Mouse (Mus musculus): ENCODE results near the gene Aff1. TPM values are rescaled to one million over a fixed set of nuclear protein-coding genes. Genes with fewer than 3 reads are reported as not detected.

The Aff1 gene
- total and polyA plus RNA-seq, 2 experiments from 2014 or later: 1.6 to 6.4 TPM

DNA sequence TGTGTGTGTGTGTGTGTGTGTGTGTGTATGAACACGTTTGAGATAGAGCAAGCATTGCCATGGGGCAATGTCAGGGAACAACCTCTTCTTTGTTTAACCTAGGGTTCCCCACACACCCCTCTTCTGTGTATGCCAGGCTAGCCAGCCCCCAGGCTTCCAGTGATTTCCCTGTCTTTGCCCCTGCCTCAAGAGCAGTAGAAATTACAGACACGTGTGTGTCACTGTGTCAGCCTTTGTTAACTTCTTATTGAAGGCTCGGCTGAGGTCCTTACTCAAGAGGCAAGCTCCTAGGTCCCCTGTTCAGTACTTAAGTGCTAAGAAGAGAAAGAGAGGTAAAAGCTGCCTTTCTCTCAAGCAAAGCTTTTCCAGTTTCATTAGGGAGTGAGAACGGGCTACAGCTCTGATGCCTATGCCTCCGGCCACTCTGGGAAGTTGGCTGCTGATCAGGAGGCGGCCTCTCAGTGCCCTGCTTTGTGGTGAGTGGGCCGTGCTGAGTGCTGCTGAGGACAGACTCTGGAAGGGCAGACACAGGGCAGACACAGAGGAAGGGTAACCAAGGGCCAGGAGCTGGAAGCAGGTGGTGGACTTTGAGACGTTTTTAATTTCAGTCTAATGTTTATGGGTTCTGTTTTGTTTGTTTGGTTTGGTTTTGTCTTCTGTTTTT is 111.9 kb downstream of the Aff1 start:
- no peak overlapping the region for H3K4me3 ChIP-seq (ENCODE audit: low read depth, low read length)
- TF ChIP-seq CTCF (IDR thresholded peaks at IDR 0.05): no peak
- H3K27me3 ChIP-seq (ENCODE audit: insufficient read depth, low read length): no peaks in the 10 kb centered on the region
- H3K4me2 ChIP-seq (ENCODE audit: low read depth, low read length, poor library complexity, severe bottlenecking): no peak overlapping the region
- H3K27ac ChIP-seq (ENCODE audit: low read depth, low read length): no peak overlapping the region
- DNase-seq (ENCODE audit: low spot score) (peak; percentile 69), ATAC-seq (ENCODE audit: low FRiP score) (peak; percentile 54; the same call in 1 of the 2 replicates)
- WGBS: 19% methylated on average over 8 of the region's 8 CpGs
- H3K36me3 ChIP-seq (ENCODE audit: insufficient read depth, low read length): no peaks in the 10 kb centered on the region
- no peaks in the 10 kb centered on the region for H3K4me1 ChIP-seq (ENCODE audit: insufficient read depth, low read length)
- no peaks in the 10 kb centered on the region for H3K9me3 ChIP-seq (ENCODE audit: low read length)
- H3K9ac ChIP-seq (replicated peaks; ENCODE audit: low read length, poor library complexity, severe bottlenecking): no peak overlapping the region

DNA sequence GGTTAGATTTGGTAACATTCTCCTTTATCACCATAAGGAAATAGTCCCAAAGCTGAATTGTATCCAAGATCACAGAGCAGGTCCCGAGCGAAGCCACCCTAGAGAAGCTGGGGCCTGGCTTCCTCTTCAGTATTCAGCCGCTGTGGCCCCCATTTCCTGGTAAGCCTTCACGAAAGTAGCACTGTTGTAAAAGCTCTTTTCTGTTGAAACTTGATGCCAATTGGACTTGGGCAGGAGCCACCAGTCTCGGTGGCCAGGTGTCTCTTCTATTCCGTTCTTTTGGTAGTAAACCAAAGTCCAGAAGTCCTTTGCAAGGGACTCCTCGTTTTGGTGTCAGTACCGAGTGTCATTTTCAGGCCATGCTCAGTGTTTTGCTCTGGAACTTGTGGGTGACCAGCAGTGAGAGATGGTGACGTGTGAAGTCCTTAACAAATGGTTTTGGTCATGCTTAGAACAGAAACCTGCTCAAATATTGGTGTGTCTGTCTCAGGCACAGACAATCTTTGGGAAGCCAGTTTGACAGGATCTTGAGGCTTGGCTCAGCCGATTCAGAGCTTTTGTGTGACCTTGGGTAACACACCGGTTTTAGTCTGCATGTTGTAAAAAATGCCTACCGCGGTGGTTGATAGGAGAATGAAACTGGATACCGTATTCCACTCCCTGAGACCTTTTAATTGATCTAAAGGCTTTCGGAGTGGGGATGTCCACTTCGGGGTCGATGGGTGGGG is 114.8 kb downstream of the Aff1 start:
- ATAC-seq (ENCODE audit: low FRiP score): no peak
- no peak for TF ChIP-seq CTCF (IDR thresholded peaks at IDR 0.05)

DNA sequence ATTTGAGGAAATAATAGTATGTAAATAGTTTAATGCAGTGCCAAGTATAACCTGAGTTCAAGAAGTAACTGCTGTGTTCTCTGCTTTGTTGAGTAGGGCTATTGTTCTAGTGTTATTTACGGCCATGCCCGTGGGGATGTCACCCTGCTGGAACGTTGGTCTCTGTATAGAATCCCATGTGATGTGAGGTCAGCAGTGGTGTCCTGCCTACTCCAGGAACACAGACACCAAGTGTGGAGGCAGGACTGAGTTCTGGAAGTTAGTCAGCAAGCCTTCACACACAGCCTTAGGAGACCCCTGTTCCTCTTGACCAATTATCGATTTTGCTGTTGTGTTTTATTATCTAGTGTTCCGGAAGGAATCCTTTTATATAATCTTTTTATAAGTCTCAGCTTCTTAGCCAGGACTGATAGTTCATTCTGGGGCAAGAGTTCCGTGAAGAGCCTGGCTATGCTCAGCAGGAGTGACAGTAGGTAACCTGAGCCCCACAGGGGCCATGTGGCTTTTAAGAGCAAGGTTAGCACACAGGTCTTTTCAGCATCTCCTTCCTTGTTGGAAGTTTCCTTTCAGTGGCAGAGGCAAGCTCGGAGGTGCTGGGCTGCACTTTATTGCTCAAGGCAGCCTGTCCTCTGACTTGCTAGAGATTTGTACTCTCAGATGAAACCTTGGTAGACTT is 115.6 kb downstream of the Aff1 start:
- no peak overlapping the region for H3K27ac ChIP-seq (ENCODE audit: low read depth, low read length)
- no peak for TF ChIP-seq CTCF (IDR thresholded peaks at IDR 0.05)
- WGBS: 62% methylated on average over 7 of the region's 7 CpGs
- no peaks in the 10 kb centered on the region for H3K36me3 ChIP-seq (ENCODE audit: insufficient read depth, low read length)
- no peaks in the 10 kb centered on the region for H3K9me3 ChIP-seq (ENCODE audit: low read length)
- DNase-seq (ENCODE audit: low spot score): no peak
- no peak overlapping the region for H3K9ac ChIP-seq (replicated peaks; ENCODE audit: low read length, poor library complexity, severe bottlenecking)
- no peaks in the 10 kb centered on the region for H3K27me3 ChIP-seq (ENCODE audit: insufficient read depth, low read length)
- no peaks in the 10 kb centered on the region for H3K4me1 ChIP-seq (ENCODE audit: insufficient read depth, low read length)
- H3K4me3 ChIP-seq (ENCODE audit: low read depth, low read length): no peak overlapping the region
- no peak for ATAC-seq (ENCODE audit: low FRiP score)
- no peak overlapping the region for H3K4me2 ChIP-seq (ENCODE audit: low read depth, low read length, poor library complexity, severe bottlenecking)

More for the DNA sequence above, 114.8 kb downstream of the Aff1 start:
- H3K4me2 ChIP-seq (ENCODE audit: low read depth, low read length, poor library complexity, severe bottlenecking): no peak overlapping the region
- H3K27ac ChIP-seq (ENCODE audit: low read depth, low read length): no peak overlapping the region
- H3K27me3 ChIP-seq (ENCODE audit: insufficient read depth, low read length): no peaks in the 10 kb centered on the region
- no peaks in the 10 kb centered on the region for H3K36me3 ChIP-seq (ENCODE audit: insufficient read depth, low read length)
- no peaks in the 10 kb centered on the region for H3K9me3 ChIP-seq (ENCODE audit: low read length)
- H3K9ac ChIP-seq (replicated peaks; ENCODE audit: low read length, poor library complexity, severe bottlenecking): no peak overlapping the region
- DNase-seq (ENCODE audit: low spot score): no peak
- H3K4me3 ChIP-seq (ENCODE audit: low read depth, low read length): no peak overlapping the region
- 85% methylated on average over 17 of the region's 17 CpGs for WGBS
- H3K4me1 ChIP-seq (ENCODE audit: insufficient read depth, low read length): no peaks in the 10 kb centered on the region

DNA sequence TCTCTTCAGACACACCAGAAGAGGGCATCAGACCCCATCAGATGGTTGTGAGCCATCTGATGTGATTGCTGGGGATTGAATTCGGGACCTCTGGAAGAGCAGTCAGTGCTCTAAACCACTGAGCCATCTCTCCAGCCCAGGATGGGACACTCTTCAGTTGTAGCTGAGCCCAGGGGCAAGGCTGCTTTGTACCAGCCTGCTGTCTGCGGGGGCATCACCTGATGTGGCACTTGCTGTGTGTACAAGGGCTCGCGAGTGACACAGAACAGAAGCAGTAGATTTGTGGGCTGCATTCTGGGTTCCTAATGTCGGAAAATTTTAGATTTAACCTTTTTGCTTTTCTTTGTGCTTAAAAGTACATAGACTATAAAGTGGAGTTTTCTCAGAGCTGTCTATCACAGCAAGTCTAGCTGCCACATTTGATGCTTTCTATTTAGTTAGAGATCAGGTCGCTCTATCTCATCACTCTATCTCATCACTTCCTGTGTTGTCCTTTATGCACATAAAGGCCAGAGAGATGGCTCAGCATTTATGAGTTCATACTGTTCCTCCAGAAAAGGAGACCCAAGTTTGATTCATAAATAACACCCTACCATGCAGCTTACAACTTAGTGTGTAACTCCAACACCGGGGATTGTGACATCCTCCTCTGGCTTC is 117.6 kb downstream of the Aff1 start:
- Histone ChIP-seq H3K4me2 (ENCODE audit: low read depth, low read length, poor library complexity, severe bottlenecking) (no peak overlapping the region), H3K9me3 (ENCODE audit: low read length) (no peaks in the 10 kb centered on the region), H3K27me3 (ENCODE audit: insufficient read depth, low read length) (no peaks in the 10 kb centered on the region), H3K9ac (replicated peaks; ENCODE audit: low read length, poor library complexity, severe bottlenecking) (no peak overlapping the region), H3K4me1 (ENCODE audit: insufficient read depth, low read length) (no peaks in the 10 kb centered on the region), H3K36me3 (ENCODE audit: insufficient read depth, low read length) (no peaks in the 10 kb centered on the region), H3K4me3 (ENCODE audit: low read depth, low read length) (no peak overlapping the region), H3K27ac (ENCODE audit: low read depth, low read length) (no peak overlapping the region)
- 0 out of 2 replicates have a peak, but pooled peaks have one; percentile 20 for TF ChIP-seq CTCF (IDR thresholded peaks at IDR 0.05)
- no peak for ATAC-seq (ENCODE audit: low FRiP score)
- DNase-seq (ENCODE audit: low spot score): no peak
- 92% methylated on average over 7 of the region's 7 CpGs for WGBS

DNA sequence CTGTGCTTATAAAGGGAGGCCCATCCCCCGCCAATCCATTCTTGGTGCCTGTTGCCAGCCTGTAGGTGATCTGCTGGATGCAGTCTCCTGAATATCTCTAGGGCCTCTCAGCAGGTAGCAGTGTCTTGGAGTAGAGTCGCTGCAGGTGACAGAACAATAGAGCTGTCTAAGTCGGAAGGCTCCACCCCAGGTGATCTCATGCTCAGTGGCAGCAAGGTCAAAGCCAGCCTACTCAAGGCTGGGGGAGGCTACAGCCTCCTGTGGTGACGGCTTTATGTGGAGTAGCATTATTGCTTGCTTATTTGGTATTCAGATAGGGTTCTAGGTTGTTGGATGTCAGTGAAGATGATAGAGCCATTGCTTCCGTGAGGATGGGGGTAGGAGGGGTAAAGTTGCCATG is 121.1 kb downstream of the Aff1 start:
- H3K36me3 ChIP-seq (ENCODE audit: insufficient read depth, low read length): no peaks in the 10 kb centered on the region
- TF ChIP-seq CTCF (IDR thresholded peaks at IDR 0.05): no peak
- H3K27me3 ChIP-seq (ENCODE audit: insufficient read depth, low read length): no peaks in the 10 kb centered on the region
- H3K9ac ChIP-seq (replicated peaks; ENCODE audit: low read length, poor library complexity, severe bottlenecking): no peak overlapping the region
- 59% methylated on average over 5 of the region's 5 CpGs for WGBS
- no peak for DNase-seq (ENCODE audit: low spot score)
- H3K4me3 ChIP-seq (ENCODE audit: low read depth, low read length): no peak overlapping the region
- H3K4me1 ChIP-seq (ENCODE audit: insufficient read depth, low read length): no peaks in the 10 kb centered on the region
- ATAC-seq (ENCODE audit: low FRiP score): no peak
- H3K27ac ChIP-seq (ENCODE audit: low read depth, low read length): no peak overlapping the region
- no peaks in the 10 kb centered on the region for H3K9me3 ChIP-seq (ENCODE audit: low read length)
- H3K4me2 ChIP-seq (ENCODE audit: low read depth, low read length, poor library complexity, severe bottlenecking): no peak overlapping the region
